Mouse (Mus musculus): ENCODE results near the gene Gper1. TPM values are rescaled to one million over a fixed set of nuclear protein-coding genes. Genes with fewer than 3 reads are reported as not detected.
"Not testable (repeated sequence)": the region's sequence is repeated elsewhere in the genome, so short reads cannot be mapped to it uniquely, and the experiment has no call there.

The Gper1 gene
- polyA plus RNA-seq, 1 experiment: 6.8 TPM

DNA sequence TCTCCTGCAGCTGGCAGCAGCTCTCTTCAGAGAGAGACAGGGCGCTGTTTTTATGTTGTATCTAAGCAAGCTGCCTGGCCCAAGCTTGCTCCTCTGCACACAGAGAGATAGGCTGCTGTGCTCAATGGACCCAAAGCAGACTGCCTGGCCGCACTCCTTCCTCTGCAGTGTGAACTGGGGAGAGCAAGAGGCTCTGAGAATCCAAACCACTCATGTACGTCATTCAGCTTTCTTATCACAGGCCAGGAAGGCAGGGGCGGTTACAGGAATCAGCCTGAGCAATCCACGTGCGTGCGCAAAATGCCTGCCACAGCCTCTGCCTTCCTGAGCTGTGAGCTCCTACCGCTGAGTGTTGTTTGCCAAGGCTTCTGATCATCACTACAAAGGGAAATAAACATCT lies 40.2 kb upstream of the Gper1 start:
- DNase-seq (ENCODE audit: low read depth): peak; percentile 25
- TF ChIP-seq CTCF (IDR thresholded peaks at IDR 0.05; ENCODE audit: borderline replicate concordance, extremely low read depth, insufficient read depth, insufficient read length) (no peak), POLR2A (IDR thresholded peaks at IDR 0.05; ENCODE audit: borderline replicate concordance, extremely low read depth, insufficient read depth, insufficient read length, poor library complexity, severe bottlenecking) (no peak)

DNA sequence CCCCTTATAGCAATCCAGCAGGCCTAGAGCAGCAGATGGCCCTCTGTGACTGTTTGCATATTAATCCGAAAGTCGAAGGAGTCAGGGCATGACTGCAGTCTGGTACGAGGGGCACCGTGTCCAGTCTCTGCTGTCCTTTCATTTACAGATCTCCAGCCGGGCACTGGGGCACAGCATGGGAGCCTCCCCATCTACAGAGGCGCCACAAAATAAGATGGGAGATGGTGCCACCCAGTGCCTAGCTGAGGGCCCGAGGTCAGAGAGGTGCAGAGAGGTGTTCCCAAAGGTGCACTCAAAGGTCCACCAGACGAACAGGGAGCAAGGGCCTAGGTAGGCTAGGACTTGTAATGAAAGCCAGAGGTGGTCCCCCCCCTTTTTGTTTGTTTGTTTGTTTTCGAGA lies 39.7 kb upstream of the Gper1 start:
- TF ChIP-seq POLR2A (IDR thresholded peaks at IDR 0.05; ENCODE audit: borderline replicate concordance, extremely low read depth, insufficient read depth, insufficient read length, poor library complexity, severe bottlenecking): no peak
- TF ChIP-seq CTCF (IDR thresholded peaks at IDR 0.05; ENCODE audit: borderline replicate concordance, extremely low read depth, insufficient read depth, insufficient read length): no peak
- DNase-seq (ENCODE audit: low read depth): no peak

DNA sequence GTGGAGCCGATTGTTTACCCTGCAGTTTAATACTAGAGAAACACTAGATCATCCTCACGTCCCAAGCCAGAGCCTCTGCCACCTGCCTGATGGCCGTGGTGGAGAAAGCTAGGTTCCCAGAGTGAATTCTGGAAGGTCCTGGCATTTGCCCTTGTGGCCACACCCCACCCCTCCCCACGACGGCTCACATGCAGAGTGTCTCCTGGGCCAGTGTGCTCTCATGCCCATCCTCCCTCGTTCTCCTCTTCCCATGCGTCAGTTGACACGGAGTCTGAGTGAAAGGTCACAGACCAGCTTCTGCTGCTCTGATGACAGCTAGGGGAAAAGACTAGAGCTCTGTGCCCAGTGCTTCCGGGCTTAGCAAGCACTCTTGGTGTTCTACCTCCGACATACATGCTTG lies 38.4 kb upstream of the Gper1 start:
- DNase-seq (ENCODE audit: low read depth): no peak
- no peak for TF ChIP-seq CTCF (IDR thresholded peaks at IDR 0.05; ENCODE audit: borderline replicate concordance, extremely low read depth, insufficient read depth, insufficient read length)
- no peak for TF ChIP-seq POLR2A (IDR thresholded peaks at IDR 0.05; ENCODE audit: borderline replicate concordance, extremely low read depth, insufficient read depth, insufficient read length, poor library complexity, severe bottlenecking)

DNA sequence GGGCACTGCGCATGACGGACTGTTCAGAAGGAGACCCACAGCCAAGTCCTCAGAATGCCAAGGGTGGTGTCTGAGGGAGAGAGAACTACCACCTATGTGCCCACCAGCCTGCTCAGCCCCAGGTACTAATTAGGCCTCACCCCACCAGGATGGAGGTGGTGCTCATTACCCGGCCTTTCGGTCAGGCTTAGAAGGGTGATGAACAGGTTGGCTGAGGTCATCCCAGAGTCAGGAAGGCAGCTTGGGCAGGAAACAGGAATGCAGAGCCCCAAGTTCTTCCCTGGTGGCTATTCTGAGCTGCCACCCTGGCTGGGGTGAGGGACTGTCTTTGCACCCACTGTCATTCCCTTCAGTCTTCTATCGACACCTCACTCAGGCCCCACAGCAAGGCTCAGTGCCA lies 36.9 kb upstream of the Gper1 start:
- TF ChIP-seq CTCF (IDR thresholded peaks at IDR 0.05; ENCODE audit: borderline replicate concordance, extremely low read depth, insufficient read depth, insufficient read length) (no peak), POLR2A (IDR thresholded peaks at IDR 0.05; ENCODE audit: borderline replicate concordance, extremely low read depth, insufficient read depth, insufficient read length, poor library complexity, severe bottlenecking) (no peak)
- DNase-seq (ENCODE audit: low read depth): no peak

DNA sequence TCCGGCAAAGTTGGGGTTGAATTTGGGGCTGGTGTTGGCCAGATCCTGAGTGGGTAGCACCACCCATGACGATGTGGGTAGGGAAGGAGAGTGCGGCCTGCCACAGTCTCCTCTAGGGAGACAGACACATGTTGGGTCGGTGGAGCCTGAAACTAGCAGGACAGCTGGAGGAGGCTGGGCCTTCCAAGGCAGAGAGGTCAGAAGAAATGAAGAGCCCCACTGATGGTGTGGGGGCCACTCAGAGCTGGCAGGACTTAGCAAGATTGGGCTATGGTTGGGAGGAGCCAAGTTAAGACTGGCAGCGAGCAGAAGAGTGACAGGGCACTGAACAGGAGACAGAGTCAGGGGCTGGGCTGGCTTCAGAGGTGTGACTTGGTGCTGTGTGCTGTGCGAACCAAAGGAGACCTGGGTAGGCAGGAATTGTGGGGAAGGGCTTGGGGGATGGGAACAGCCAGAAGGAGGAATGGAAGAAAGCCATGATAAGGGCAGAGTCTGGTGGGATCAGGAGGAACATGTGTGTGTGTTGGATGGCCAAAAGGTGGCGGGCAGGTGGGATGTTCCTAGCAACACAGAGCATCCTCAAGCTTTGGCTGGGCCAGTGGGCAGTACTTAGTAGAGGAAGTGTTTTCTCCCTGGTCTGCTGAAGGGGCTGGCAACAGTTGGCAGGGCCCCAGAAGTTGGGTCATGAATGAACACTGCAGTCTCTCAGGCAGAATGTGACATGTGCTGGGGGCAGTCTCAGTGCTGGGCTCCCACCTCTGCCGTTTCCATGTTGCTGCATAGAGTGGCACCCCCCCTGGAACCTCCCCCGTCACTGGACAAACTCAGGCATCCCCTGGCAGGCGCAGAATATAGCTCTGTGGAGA lies 35.4 kb upstream of the Gper1 start:
- DNase-seq (ENCODE audit: low read depth): peak; percentile 52
- TF ChIP-seq CTCF (IDR thresholded peaks at IDR 0.05; ENCODE audit: borderline replicate concordance, extremely low read depth, insufficient read depth, insufficient read length) (no peak), POLR2A (IDR thresholded peaks at IDR 0.05; ENCODE audit: borderline replicate concordance, extremely low read depth, insufficient read depth, insufficient read length, poor library complexity, severe bottlenecking) (no peak)

DNA sequence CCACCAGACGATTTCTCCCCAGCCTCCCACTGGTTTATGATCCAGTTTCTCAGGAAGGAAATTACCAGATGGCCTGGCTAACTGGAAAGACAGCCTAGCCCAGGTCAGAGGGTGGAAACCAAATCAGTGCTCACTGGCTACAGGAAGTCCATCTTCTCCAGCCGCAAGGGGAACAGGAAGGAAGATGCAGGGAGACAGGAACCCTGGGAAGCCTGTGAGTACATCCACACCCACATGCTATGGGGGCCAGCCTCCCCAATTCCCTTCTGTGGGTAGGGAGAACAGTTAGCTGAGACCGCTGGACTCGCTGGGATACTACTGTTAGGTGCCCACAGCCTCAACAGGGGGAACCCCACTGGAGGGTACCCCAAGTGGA lies 34.8 kb upstream of the Gper1 start:
- no peak for DNase-seq (ENCODE audit: low read depth)
- no peak for TF ChIP-seq POLR2A (IDR thresholded peaks at IDR 0.05; ENCODE audit: borderline replicate concordance, extremely low read depth, insufficient read depth, insufficient read length, poor library complexity, severe bottlenecking)
- no peak for TF ChIP-seq CTCF (IDR thresholded peaks at IDR 0.05; ENCODE audit: borderline replicate concordance, extremely low read depth, insufficient read depth, insufficient read length)

DNA sequence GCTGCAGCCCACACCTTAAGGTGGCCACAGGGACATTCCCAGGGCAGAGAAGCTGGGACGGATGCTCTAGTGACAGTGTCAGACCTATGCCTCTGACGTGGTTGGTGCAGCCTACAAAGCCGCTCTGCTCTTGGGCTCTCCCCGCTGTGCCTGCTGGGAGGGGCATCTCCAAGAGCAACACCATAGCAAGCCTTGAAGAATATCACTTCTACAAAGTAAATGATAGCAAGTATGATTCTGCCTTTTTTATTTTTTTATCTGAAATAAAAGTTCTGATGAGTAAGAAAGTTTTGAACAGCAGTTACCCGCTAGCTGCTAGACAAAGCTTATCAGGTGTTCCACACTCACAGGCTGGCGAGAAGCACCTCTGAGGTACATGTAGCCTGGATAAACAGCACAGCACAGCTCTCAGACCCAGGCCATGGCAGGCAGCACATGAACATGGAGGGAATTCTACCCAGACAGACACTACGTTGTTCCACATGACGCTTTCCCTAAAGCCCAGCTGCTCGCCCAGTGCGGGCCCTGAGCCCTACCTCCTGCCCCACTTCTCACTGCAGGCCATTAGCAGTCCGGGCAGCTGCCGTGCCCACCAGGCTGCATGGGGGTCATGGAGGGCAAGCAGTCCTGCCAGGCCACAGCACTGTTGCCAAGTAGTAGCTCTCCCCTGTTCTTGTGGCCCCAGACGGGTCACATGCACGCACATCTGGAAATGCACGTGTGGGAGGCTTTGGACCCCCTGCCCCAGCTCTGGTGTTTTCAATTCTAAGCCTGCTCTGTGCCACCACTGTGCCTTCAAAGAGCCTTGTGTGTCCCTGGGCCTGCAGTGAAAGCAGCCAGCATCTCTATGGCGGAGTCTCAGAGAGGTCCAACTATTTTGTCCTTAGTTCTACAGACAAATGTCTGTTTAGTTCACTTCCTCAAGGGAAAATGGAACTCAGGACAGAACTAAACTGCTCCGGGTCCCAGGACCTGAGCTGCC lies 34.0 kb upstream of the Gper1 start:
- no peak for TF ChIP-seq POLR2A (IDR thresholded peaks at IDR 0.05; ENCODE audit: borderline replicate concordance, extremely low read depth, insufficient read depth, insufficient read length, poor library complexity, severe bottlenecking)
- no peak for TF ChIP-seq CTCF (IDR thresholded peaks at IDR 0.05; ENCODE audit: borderline replicate concordance, extremely low read depth, insufficient read depth, insufficient read length)
- DNase-seq (ENCODE audit: low read depth): no peak

DNA sequence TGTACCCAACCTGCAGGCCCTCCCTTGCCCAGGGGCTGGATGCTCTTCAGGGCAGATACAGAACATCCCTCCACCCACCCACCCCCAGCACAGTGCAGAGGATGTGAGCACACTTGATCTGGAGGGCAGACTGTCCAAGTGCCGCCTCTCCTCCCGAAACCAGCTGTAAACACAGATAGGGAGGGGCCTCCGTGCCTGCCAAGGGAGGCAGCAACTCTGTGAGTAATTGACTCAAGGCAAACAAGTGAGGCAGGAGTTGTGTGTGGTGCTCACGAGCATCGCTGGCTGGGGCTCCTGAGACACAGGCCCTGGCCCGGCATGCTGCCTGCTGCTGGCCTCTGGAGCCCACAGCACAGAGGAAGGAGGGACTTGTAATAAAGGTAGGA lies 33.3 kb upstream of the Gper1 start:
- TF ChIP-seq POLR2A (IDR thresholded peaks at IDR 0.05; ENCODE audit: borderline replicate concordance, extremely low read depth, insufficient read depth, insufficient read length, poor library complexity, severe bottlenecking): no peak
- no peak for TF ChIP-seq CTCF (IDR thresholded peaks at IDR 0.05; ENCODE audit: borderline replicate concordance, extremely low read depth, insufficient read depth, insufficient read length)
- DNase-seq (ENCODE audit: low read depth): peak; percentile 47

DNA sequence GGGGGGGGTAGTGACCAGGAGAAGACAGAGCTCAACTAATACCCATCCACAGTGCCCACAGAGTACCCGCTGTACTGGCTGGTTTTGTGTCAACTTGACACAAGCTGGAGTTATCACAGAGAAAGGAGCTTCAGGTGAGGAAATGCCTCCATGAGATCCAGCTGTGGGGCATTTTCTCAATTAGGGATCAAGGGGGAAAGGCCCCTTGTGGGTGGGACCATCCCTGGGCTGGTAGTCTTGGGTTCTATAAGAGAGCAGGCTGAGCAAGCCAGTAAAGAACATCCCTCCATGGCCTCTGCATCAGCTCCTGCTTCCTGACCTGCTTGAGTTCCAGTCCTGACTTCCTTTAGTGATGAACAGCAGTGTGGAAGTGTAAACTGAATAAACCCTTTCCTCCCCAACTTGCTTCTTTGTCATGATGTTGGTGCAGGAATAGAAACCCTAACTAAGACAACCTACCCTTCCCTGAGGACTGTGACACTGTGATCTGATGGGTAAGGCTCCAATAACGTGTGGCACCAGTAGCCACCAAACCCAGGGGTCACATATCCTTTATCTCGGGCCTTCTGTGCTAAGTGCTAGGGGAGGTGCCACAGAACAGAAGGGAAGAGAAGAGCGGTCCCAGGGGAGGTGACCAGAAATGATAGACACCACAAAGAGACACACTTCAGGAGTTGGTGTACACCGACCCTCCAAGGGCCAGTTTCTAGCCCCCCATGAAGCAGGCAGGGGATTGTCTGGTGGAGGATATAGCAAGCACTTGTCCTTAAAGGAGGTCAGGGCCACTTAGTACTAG lies 32.4 kb upstream of the Gper1 start:
- not testable (repeated sequence) for DNase-seq (ENCODE audit: low read depth)

DNA sequence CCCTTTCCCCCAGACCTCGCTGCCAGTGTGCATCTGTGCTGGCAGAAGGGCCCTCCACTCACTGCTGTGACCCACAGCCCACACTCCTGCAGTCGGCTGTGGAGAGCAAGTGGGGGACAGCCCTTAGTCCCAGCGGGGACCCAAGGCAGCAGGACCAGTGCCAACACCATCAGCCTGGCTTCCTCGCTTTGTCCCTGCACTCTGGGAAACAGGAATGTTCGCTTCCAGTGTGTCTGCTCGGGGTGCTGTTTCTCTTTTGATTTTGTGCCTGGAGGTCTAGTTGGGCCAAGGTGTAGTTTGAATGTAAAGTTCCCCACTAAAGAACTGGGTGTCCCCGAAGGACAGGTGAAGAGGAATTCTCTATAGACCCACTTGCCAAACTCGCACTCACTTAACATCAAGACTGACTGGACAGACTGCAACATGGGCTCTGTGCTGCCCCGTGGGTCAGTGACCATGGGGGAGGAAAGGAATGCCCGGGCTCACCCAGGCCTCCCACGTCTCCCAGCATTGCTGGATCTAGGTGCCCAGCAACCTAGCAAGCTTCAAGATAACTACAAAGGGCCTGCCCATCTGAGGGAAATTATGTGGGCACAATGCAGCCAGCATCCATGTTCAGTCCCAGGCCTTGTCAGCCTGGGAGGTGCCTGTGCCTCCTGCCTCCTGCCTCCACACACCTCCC lies 31.5 kb upstream of the Gper1 start:
- TF ChIP-seq POLR2A (IDR thresholded peaks at IDR 0.05; ENCODE audit: borderline replicate concordance, extremely low read depth, insufficient read depth, insufficient read length, poor library complexity, severe bottlenecking) (no peak), CTCF (IDR thresholded peaks at IDR 0.05; ENCODE audit: borderline replicate concordance, extremely low read depth, insufficient read depth, insufficient read length) (no peak)
- no peak for DNase-seq (ENCODE audit: low read depth)
